Mouse (Mus musculus): Measurements from ENCODE around the gene Qrsl1.

Qrsl1 gene

DNA sequence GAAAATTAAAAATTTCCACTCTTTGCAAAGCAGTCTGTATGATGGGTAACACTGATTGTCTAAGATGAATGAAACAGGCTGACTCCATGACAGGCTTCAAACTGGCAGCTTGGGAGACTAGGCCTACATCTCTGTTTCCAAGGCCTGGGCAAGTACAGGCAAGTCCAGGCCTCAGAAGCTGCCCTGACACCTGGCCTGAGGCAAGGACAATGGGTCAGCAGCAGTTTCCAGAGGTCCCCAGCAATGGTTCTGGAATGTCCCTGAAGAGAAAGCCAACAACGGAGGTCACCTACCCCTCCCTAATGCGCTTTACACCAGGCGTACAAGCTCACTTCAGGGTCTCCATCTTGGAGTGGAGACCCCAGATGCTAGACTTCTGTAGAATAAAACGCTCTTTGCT, 8.6 kb downstream of the Qrsl1 start:
- in situ Hi-C loops (cut with MboI; ENCODE audit: low pct_unique_long_range_greater_than_20kb in 1 of 2, low sequenced_read_pairs in 2 of 2, unreplicated experiment in 1 of 2), result no loop called here

DNA sequence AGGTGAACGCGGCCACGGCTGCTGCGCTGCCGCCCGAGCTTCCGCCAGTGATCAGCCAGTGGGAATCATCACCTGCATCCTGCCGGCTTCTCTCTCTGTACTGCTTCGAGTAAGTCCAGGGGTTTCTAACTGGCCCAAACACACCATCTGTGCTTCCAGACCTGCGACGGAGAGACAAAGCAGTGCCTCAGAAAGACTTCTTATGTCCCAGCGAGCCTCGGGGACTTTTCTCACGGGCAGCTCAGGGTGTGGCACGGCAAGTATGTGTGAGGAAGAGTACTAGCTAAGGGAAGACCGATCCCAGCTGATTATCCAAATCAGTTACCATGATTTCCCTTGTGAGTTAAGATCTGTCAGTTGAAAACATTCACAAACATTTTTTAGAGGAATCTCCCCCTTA, 12.6 kb downstream of the Qrsl1 start:
- in situ Hi-C loops (cut with MboI; ENCODE audit: low pct_unique_long_range_greater_than_20kb in 1 of 2, low sequenced_read_pairs in 2 of 2, unreplicated experiment in 1 of 2), result no loop called here

DNA sequence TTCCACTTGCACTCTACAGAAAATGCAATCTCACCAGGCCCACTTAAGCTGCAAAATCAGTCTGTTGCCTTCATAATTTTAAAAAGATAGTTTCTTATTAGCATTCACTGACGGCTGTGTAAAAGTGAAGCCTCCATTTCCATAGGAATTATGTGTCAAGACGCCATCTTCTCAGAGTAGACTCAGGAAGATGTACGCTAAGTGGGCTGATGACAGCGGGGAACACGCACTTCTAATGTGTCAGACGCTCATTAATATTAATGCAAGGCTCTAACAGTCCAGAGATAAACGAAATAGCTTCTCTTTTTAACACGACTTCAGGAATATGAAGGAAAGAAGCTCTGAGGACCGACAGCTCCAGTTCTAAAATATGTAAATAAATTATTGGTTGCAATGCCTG, 13.9 kb downstream of the Qrsl1 start:
- in situ Hi-C loops (cut with MboI; ENCODE audit: low pct_unique_long_range_greater_than_20kb in 1 of 2, low sequenced_read_pairs in 2 of 2, unreplicated experiment in 1 of 2), result no loop called here

DNA sequence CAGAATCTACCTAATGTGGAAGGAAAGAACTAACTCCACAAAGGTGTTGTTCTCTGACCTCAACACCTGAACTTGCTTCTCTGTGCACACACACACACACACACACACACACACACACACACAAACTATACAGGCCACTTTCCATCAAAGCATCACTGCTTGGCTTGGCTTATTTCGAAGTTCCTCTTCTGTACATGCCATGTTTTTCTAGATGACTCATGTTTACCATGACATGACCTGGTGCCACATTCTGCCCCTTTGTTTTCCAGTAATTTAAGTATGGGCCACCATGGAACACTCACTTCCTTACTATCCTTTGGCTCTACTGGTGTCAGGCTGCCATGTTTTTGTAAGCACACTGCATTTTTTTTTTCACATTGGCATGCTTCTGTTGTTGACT, 30.1 kb downstream of the Qrsl1 start:
- in situ Hi-C loops (cut with MboI; ENCODE audit: low pct_unique_long_range_greater_than_20kb in 1 of 2, low sequenced_read_pairs in 2 of 2, unreplicated experiment in 1 of 2), result no loop called here

DNA sequence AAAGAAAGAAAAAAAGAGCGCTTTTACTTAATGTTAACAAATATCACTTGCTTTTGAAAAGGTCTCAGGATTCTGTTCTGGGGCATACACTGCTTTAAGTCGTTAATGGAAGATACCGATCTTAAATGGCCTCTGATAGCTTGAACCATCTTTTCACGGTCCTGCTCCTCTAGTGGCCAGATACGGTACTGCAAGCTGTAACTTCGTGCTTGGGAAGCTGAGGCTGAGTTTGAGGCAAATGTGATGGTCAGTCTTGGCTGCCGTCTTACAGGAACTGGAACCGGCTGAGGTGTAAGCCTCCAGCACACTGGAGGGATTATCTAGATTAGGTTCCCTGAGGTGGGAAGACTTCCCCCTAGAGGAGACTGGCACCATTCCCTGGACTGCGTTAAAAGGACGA, 30.8 kb downstream of the Qrsl1 start:
- in situ Hi-C loops (cut with MboI; ENCODE audit: low pct_unique_long_range_greater_than_20kb in 1 of 2, low sequenced_read_pairs in 2 of 2, unreplicated experiment in 1 of 2), result no loop called here

DNA sequence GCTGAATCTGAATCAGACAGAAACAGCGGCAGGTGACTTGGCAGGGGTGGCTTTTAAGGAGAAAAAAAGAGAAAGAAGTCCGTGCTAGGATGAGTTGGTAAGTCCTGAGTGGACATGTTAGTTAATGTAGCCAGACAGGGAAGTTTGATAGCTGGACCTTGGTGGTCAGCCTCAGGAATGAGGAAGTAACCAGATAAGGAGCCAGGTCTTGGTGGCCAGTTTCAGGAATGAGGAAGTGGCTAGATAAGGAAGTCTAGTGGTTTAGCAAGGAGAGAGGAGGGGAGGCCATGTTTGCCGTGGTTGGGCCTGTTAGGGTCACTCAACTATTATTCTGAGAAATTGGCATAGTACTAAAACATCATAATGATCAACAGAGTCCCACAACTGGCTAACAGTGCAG, 45.2 kb downstream of the Qrsl1 start:
- in situ Hi-C loops (cut with MboI; ENCODE audit: low pct_unique_long_range_greater_than_20kb in 1 of 2, low sequenced_read_pairs in 2 of 2, unreplicated experiment in 1 of 2), result no loop called here

DNA sequence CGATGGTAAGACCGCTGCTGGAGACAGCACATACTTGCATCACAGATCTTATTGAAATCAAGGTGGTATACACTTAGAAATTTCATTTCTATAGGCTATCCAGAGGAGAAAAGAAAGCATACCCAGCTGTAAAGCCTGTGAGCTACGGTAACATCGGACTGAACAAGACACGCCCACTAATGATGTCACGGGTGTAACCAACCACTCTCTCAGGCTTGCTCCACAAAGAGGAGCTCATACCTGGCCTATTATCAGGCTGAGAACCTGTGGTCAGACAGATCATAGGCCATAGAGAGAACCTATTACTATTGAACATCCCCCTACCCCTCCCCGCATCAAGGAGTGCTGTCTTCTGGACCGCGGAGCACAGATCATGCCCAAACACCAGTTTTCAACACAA, 45.6 kb downstream of the Qrsl1 start:
- in situ Hi-C loops (cut with MboI; ENCODE audit: low pct_unique_long_range_greater_than_20kb in 1 of 2, low sequenced_read_pairs in 2 of 2, unreplicated experiment in 1 of 2), result no loop called here

DNA sequence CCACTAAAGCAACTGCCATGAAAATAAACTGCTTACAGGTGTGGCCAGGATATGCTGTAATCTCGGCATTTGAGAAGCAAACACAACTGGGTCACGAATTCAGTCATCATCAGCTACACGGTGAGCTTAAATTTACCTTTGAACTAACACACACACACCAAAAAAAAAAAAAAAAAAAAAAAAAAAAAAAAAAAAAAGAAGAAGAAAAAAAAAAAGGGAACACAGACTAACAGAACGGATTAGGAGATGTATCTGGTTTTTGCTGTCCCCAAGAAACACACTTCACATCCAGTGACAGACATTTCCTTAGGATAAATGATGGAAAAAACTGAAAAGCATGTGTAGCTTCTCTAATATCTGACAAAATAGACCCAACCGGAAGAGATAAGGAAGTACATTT, 49.6 kb downstream of the Qrsl1 start:
- in situ Hi-C loops (cut with MboI; ENCODE audit: low pct_unique_long_range_greater_than_20kb in 1 of 2, low sequenced_read_pairs in 2 of 2, unreplicated experiment in 1 of 2), result no loop called here

DNA sequence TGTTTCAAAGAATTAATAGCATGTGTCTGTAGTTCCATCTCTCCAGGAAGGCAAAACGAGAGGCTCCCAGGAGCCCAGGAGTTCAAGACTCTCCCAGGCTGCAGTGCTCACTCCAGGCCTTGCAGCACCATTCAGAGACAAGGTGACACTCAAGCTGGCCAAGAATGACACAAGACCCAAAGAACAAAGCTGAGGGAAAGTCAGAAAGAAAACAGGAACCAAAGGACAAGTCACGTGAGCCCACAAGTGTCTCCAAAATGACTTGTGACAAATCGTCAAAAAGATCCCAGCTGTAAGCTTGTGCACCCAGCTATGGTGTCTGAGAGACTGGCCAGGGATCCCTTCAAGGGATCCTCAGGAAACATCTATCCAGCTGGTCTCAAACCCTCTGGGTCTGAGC, 52.1 kb downstream of the Qrsl1 start:
- in situ Hi-C loops (cut with MboI; ENCODE audit: low pct_unique_long_range_greater_than_20kb in 1 of 2, low sequenced_read_pairs in 2 of 2, unreplicated experiment in 1 of 2), result no loop called here

DNA sequence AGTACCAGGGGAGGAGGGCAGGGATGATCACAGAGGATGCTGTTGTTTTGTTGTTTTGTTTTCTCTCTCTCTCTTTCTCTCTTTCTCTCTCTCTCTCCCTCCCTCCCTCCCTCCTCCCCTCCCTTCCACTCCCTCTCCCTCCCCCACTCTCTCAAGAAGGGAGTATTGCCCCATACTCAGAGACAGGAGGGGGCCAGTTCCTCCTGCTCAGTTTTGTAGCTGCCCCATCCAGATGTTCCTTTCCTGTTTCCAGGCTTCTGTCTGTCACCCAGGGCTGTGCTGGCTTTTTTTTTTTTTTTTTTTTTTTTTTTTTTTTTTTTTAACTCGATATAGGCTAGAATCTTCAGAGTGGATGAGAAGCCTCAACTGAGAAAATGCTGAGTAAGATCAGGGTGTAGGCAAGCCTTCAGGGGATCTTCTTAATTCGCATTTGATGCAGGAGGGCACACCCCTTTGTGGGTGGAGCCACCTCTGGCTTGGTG, 55.4 kb downstream of the Qrsl1 start:
- in situ Hi-C loops (cut with MboI; ENCODE audit: low pct_unique_long_range_greater_than_20kb in 1 of 2, low sequenced_read_pairs in 2 of 2, unreplicated experiment in 1 of 2), result no loop called here

DNA sequence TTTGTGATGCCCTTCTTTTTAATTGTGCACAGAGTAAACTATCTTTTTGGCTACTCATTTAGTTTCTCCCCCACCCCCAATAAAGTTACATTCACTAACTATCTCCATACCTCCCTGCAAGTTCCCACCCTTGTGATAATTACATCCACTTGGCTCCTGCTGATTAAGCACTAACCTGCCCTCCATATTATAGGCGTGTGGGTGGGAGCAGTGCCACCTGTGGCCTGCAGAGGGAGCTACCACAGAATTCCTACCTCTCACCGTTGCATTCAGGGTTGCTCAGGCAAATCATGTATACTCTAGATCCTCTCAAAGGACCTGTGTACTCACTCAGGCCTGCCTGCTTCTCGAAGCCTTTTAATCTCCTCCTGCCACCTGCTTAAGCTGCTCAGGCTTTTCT, 56.1 kb downstream of the Qrsl1 start:
- in situ Hi-C loops (cut with MboI; ENCODE audit: low pct_unique_long_range_greater_than_20kb in 1 of 2, low sequenced_read_pairs in 2 of 2, unreplicated experiment in 1 of 2), result no loop called here

DNA sequence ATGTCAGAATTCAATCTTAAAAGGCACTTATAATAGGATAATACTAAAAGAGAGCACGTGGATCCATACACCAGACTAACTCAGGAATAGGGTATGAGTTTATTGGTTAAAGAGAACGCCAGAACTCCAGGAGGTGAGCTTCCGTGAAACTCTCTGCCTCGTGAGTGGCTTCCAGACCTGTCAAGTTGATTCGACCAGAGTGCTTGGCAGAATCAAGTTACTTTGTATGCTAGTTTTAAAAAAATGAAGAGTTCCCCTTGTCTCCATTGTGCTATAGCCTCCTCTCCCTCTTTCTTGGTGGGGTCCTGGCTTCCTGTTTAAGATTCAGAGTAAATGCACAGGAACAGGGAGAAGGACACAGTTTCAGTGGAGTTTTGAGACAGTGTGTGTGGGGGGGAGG, 60.1 kb downstream of the Qrsl1 start:
- in situ Hi-C loops (cut with MboI; ENCODE audit: low pct_unique_long_range_greater_than_20kb in 1 of 2, low sequenced_read_pairs in 2 of 2, unreplicated experiment in 1 of 2), result no loop called here

DNA sequence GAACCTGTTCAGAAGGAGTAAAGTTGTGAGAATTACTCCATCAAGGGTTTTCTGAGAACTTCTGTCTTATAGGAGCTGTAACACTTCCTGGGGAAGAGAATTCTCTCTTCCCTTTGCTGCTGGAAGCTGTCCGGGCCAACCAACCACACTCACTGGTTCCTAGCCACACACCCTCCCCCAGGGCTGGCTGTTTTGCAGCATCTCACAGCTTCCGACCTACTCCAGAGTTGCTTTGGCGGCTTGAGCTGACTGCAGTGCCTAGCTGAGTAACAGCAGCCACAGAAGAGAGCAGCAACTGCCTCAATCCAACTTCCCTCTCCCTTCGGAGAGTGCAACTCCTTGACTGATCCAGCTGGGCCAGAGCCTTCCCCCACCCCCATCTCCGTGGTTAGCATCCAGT, 68.7 kb downstream of the Qrsl1 start:
- in situ Hi-C loops (cut with MboI; ENCODE audit: low pct_unique_long_range_greater_than_20kb in 1 of 2, low sequenced_read_pairs in 2 of 2, unreplicated experiment in 1 of 2), result no loop called here

DNA sequence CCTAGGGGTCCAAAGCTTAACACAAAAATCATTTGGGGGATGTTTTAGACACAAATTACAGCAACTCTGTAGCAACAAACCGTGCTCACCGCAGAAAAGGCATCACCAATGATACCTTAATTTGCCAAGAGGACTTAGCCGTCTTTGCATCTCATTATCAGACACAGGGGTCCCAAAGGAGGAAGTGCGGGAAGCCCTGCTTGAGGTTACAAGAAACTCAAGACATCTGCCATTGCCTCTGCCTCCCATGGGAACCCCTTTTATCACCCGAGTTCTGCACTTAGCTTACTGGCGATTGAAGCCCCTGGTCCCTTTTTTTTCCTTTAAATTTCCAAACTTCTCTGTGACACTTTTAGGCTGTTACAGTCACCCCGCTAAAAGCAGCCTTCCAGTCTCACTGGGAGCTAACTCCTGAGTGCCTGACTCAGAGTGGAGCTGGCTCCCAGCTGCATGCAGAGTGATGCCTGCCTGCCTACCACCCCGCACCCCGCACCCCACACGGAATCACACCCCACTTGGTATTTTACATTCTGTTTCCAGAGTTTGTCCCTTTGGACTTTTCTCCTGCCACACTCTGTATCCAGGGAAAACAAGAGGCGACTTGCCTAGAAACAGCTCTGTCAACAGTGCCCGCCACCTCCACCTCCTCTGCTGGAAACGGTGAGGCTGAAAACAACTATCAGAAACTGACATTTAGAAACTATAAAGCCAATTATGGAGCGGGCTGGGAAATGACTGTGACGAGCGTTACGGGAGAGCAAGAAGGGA, 71.1 kb downstream of the Qrsl1 start:
- in situ Hi-C loops (cut with MboI; ENCODE audit: low pct_unique_long_range_greater_than_20kb in 1 of 2, low sequenced_read_pairs in 2 of 2, unreplicated experiment in 1 of 2), result no loop called here

DNA sequence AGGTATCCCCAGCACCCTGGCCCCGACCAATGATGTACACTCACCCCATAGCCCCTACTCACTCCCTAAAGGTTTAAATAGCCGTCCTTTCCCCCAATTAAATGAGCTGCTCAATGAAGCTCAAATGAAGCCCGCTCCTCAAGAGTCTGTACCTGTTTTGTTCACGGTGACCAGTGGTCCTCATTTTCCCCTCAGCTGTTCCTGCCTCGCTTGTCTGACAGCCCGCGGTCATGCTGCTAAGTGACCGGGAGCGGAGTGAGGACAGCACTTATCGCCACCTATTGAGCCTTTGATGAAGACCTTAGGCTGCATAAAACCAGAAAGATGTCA, 72.9 kb downstream of the Qrsl1 start:
- in situ Hi-C loops (cut with MboI; ENCODE audit: low pct_unique_long_range_greater_than_20kb in 1 of 2, low sequenced_read_pairs in 2 of 2, unreplicated experiment in 1 of 2), result no loop called here

DNA sequence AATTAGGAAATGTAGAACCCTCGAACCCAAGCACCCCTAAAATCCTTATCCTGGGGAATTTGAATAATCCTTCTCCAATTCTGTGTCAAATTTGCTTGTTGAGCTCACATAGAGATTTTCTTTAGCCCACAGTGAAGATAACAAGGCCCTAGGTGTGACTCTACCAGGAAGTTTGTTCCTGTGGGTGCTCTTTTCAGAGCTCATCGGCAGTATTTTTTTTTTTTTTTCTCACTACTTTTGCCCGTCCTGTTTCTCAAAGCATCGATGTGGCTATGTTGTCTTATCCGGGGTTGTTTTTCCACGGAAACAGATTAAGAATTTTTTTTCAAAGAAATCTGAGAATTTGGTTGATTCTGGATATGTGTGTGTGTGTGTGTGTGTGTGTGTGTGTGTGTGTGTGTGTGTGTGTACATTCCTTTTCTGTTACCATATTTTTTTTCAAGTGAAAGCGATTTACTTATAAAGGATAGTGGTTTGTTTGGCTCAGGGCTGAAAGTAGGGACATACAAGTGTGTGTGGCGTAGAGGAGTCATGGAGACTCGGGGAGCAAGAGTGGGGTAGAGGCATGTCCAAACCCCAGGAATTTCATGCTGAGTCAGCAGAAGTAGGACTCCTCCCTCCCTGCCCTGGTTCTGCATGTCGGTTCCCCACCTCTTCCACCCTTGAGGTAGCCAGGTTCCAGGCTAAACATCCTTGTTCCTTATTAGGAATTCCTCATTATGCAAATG, 73.4 kb downstream of the Qrsl1 start:
- in situ Hi-C loops (cut with MboI; ENCODE audit: low pct_unique_long_range_greater_than_20kb in 1 of 2, low sequenced_read_pairs in 2 of 2, unreplicated experiment in 1 of 2), result no loop called here

DNA sequence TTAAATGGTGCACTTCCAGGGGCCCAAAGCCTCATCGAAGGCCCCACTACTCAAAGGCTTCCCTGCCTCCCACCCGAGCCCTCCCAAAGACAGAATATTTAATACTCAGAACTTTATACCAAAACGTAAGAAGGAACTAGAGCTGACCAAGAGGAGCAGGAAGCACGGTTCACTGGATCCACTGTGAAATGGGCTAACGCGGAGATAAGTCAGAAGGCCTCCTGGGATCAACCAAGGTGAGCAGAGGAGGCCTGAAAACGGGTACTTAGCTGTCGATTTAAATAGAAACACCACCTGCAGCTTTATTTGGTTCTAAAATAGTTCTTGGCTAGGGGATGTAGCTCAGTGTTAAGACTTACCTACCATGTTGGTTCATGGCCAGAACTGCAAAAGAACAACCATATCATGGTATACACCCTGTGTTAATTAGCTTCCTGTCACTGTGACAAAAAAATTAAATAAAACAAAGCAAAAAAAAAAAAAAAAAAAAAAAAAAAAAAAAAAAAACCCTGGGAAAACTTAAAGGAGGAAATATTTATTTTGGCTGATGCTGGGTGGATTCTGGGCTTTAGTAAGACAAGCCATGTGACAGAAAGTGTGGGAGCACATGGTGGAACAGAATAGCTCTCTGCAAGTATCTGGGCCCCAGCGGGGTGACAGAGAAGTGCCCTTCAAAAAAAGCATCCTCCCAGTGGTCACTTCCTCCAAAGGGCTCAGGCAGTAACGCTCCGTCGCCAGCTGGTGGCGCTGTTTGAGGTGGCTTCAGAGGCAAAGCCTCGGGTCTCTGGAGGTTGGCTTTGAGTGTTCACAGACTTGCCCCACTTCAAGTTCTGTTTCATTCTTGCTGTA, 74.5 kb downstream of the Qrsl1 start:
- in situ Hi-C loops (cut with MboI; ENCODE audit: low pct_unique_long_range_greater_than_20kb in 1 of 2, low sequenced_read_pairs in 2 of 2, unreplicated experiment in 1 of 2), result no loop called here

DNA sequence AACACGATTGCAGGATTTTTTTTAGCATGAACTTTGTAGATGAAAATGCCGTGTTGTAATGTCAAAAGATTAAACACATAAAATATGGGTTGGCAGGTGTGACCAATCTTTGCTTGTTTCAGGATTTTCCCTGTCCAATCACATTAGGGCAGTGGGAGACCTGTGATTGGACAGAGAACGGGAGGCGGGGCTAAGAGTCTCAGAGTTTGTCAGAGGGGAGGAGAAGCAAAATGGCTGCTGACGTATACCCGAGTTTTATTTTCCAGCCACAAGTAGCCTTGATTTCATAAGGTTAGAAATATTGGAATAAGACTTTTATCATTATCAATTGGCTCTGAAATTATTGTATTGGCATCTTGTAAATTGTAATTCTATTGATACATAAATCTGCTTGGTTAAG, 75.8 kb downstream of the Qrsl1 start:
- in situ Hi-C loops (cut with MboI; ENCODE audit: low pct_unique_long_range_greater_than_20kb in 1 of 2, low sequenced_read_pairs in 2 of 2, unreplicated experiment in 1 of 2), result no loop called here

DNA sequence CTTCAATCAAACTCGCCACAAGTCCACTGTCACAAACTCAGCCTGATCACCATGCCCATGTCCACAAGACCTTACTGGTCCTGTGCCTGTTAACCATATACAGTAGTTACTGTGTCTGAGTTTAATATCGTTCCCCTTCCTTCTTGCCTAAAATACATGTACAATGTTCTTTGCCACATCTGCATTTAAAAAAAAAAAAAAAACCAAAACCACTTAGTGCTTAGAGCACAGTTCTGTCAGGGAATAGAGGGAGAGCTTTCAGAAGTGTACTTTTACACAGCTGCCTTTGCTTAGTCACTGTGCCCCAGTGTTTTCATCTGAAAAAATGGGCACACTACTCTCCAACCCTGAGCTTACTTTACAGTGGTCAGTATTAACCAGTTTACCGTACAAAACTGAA, 76.8 kb downstream of the Qrsl1 start:
- in situ Hi-C loops (cut with MboI; ENCODE audit: low pct_unique_long_range_greater_than_20kb in 1 of 2, low sequenced_read_pairs in 2 of 2, unreplicated experiment in 1 of 2), result no loop called here
